Mouse (Mus musculus): ENCODE results near the gene Irf2bp2.

- no peak for TF ChIP-seq POLR2A (IDR thresholded peaks at IDR 0.05; ENCODE audit: borderline replicate concordance, low read depth, low read length)
- no peak for TF ChIP-seq CTCF (IDR thresholded peaks at IDR 0.05; ENCODE audit: low read depth, low read length)
Observed at GRCm38 (mm10) chr8:126581662-126582061, 12.1 kb downstream of the Irf2bp2 start.
